Mouse (Mus musculus) layer of hippocampus, adult 2 months (tissue): Measurements from ENCODE around the gene Cdhr5. TPM values are rescaled to one million over a fixed set of nuclear protein-coding genes. Genes with fewer than 3 reads are reported as not detected.

Source experiments
- DNase-seq, 2 experiments: peaks; one replicate each; pipeline ENCODE4 v3.0.0; 2022; ENCODE audit warnings: low spot score in 2 of 2
- H3K27ac ChIP-seq: fragments of 200-600 bp; 2 replicates; pipeline ENCODE4 v1.8.1; 2022
- H3K4me3 ChIP-seq: fragments of 200-600 bp; 2 replicates; pipeline ENCODE4 v1.8.1; 2022; ENCODE audit warnings: mild to moderate bottlenecking
- CTCF ChIP-seq: fragments of 200-600 bp; conservative IDR thresholded peaks from 2 replicates; pipeline ENCODE4 v1.8.1; 2022; ENCODE audit warnings: antibody characterized with exemption, mild to moderate bottlenecking, moderate library complexity
- microRNA-seq, 2 experiments: library from miRNA; unstranded; fragments of <30 nt; microRNA quantifications; one replicate each; pipeline ENCODE4 v1.2.0; 2021
- total RNA-seq, 2 experiments: library from RNA; stranded (reverse); gene quantifications; 2 replicates each; pipeline ENCODE4 v1.2.3; 2021

Cdhr5 gene
- total RNA-seq, 2 experiments from 2014 or later = not detected

- peak; percentile 100 for TF ChIP-seq CTCF
- H3K4me3 ChIP-seq = peak within 1 kb of the TSS; percentile 99
- peak within 1 kb of the TSS; percentile 100 for H3K27ac ChIP-seq
- DNase-seq = peak; percentile 83 to 95
These were observed 48.1 kb downstream of the Cdhr5 start, which contains the start of gene Phrf1 for GRCm38 (mm10) chr7:141228279-141229067. TSS of gene Phrf1 (plus strand) at chr7:141228784.

- no peak for TF ChIP-seq CTCF
These were observed 48.8 kb downstream of the Cdhr5 start for GRCm38 (mm10) chr7:141227796-141228195.

GRCm38 (mm10) chr7:141226535-141226934 lies 50.1 kb downstream of the Cdhr5 start:
- peak; percentile 58 for TF ChIP-seq CTCF
- DNase-seq = no peak
- no peak overlapping the region for H3K27ac ChIP-seq
- H3K4me3 ChIP-seq = no peak overlapping the region

More at GRCm38 (mm10) chr7:141227796-141228195, 48.8 kb downstream of the Cdhr5 start:
- no peak for DNase-seq
- Histone ChIP-seq H3K4me3 (peak overlapping the region; percentile 99; the same call in 1 of the 2 replicates), H3K27ac (peak overlapping the region; percentile 100)

- Histone ChIP-seq H3K27ac (peak overlapping the region; percentile 63; the same call in 1 of the 2 replicates), H3K4me3 (no peak overlapping the region)
- DNase-seq = no peak
- TF ChIP-seq CTCF = no peak
These were observed 53.8 kb downstream of the Cdhr5 start for GRCm38 (mm10) chr7:141222696-141223215.

- TF ChIP-seq CTCF = no peak
- no peak for DNase-seq
- Histone ChIP-seq H3K4me3 (peak overlapping the region; percentile 52), H3K27ac (peak overlapping the region; percentile 63)
These were observed 54.5 kb downstream of the Cdhr5 start for GRCm38 (mm10) chr7:141222126-141222467.

- peak; percentile 89 to 94 for DNase-seq
- peak; percentile 48 for TF ChIP-seq CTCF
- peak overlapping the region; percentile 63 for H3K27ac ChIP-seq
- peak overlapping the region; percentile 52 for H3K4me3 ChIP-seq
These were observed 55.1 kb downstream of the Cdhr5 start for GRCm38 (mm10) chr7:141221249-141222125.

- no peak for TF ChIP-seq CTCF
- Histone ChIP-seq H3K27ac (no peak overlapping the region), H3K4me3 (no peak overlapping the region)
- no peak for DNase-seq
These were observed 56.2 kb downstream of the Cdhr5 start for GRCm38 (mm10) chr7:141220377-141220776.

GRCm38 (mm10) chr7:141219558-141220099 lies 57.0 kb downstream of the Cdhr5 start:
- H3K4me3 ChIP-seq = no peak overlapping the region
- no peak overlapping the region for H3K27ac ChIP-seq
- DNase-seq = no peak
- no peak for TF ChIP-seq CTCF

Small RNA genes within 50 kb of the gene (microRNA-seq; reads per million reads assigned to microRNA genes)
- gene Mir210 = 70.6 to 92.1 reads per million in 2 experiments

Other genes with a start within 250 kb of the Cdhr5 start
- gene Gm17387, start 247.7 kb downstream of the Cdhr5 start, total RNA-seq = not detected
- gene B4galnt4, start 215.7 kb downstream of the Cdhr5 start, total RNA-seq = 100 to 1,000 TPM in 1 of 2 experiments, 10 to 100 TPM in 1; 93.4 to 101 TPM
- gene Pkp3, start 198.6 kb downstream of the Cdhr5 start, total RNA-seq = not detected
- gene Sigirr, start 176.2 kb downstream of the Cdhr5 start, total RNA-seq = 1 to 10 TPM; 2.1 to 2.5 TPM
- gene Ano9, start 159.0 kb downstream of the Cdhr5 start, total RNA-seq = not detected
- 10 to 100 TPM; 50.8 to 64.4 TPM for gene Ptdss2, start 154.4 kb downstream of the Cdhr5 start, total RNA-seq
- gene Rnh1, start 103.9 kb downstream of the Cdhr5 start, total RNA-seq = 10 to 100 TPM; 40.6 to 42.3 TPM
- 100 to 1,000 TPM; 200 to 222 TPM for gene Hras, start 82.8 kb downstream of the Cdhr5 start, total RNA-seq
- 1 to 10 TPM; 4.5 to 5.7 TPM for gene Lrrc56, start 82.6 kb downstream of the Cdhr5 start, total RNA-seq
- not detected for gene Lmntd2, start 62.7 kb downstream of the Cdhr5 start, total RNA-seq
- gene Rassf7, start 60.9 kb downstream of the Cdhr5 start, total RNA-seq = 1 to 10 TPM in 1 of 2 experiments, under 1 TPM in 1; 0.98 to 1.2 TPM
- 10 to 100 TPM; 72.8 to 76.1 TPM for gene Phrf1, start 48.0 kb downstream of the Cdhr5 start, total RNA-seq
- gene Irf7, start 10.3 kb downstream of the Cdhr5 start, total RNA-seq = 1 to 10 TPM in 1 of 2 experiments, under 1 TPM in 1; 0.56 to 1.3 TPM
- gene Sct, start 2.3 kb upstream of the Cdhr5 start, total RNA-seq = not detected
- under 1 TPM; 0.20 to 0.23 TPM for gene Drd4, start 15.2 kb upstream of the Cdhr5 start, total RNA-seq
- 10 to 100 TPM; 74.1 to 77.0 TPM for gene Deaf1, start 50.9 kb upstream of the Cdhr5 start, total RNA-seq
- gene Tmem80, start 51.0 kb upstream of the Cdhr5 start, total RNA-seq = 10 to 100 TPM; 32.9 to 33.7 TPM
- 1 to 10 TPM; 4.9 to 5.1 TPM for gene Eps8l2, start 62.1 kb upstream of the Cdhr5 start, total RNA-seq
- gene Taldo1, start 115.4 kb upstream of the Cdhr5 start, total RNA-seq = 100 to 1,000 TPM; 111 to 114 TPM
- 10 to 100 TPM; 42.1 to 45.1 TPM for gene Gatd1, start 137.3 kb upstream of the Cdhr5 start, total RNA-seq
- 100 to 1,000 TPM; 251 to 263 TPM for gene Cend1, start 152.7 kb upstream of the Cdhr5 start, total RNA-seq
- 100 to 1,000 TPM; 338 to 343 TPM for gene Slc25a22, start 161.1 kb upstream of the Cdhr5 start, total RNA-seq
- 1 to 10 TPM; 1.1 to 1.7 TPM for gene Pidd1, start 167.2 kb upstream of the Cdhr5 start, total RNA-seq
- 100 to 1,000 TPM; 548 to 575 TPM for gene Rplp2, start 170.6 kb upstream of the Cdhr5 start, total RNA-seq
- gene Pnpla2, start 178.4 kb upstream of the Cdhr5 start, total RNA-seq = 10 to 100 TPM; 25.1 to 28.3 TPM
- gene Cracr2b, start 184.3 kb upstream of the Cdhr5 start, total RNA-seq = 1 to 10 TPM; 4.1 to 6.7 TPM
- 10 to 100 TPM; 23.4 to 25.1 TPM for gene Cd151, start 190.6 kb upstream of the Cdhr5 start, total RNA-seq
- gene Polr2l, start 198.3 kb upstream of the Cdhr5 start, total RNA-seq = 10 to 100 TPM; 38.7 TPM
- gene Tspan4, start 198.5 kb upstream of the Cdhr5 start, total RNA-seq = 10 to 100 TPM; 13.6 to 13.7 TPM